Mouse (Mus musculus) heart, adult 2 months (tissue): ENCODE measurements around the gene Duox2. TPM values are rescaled to one million over a fixed set of nuclear protein-coding genes. Genes with fewer than 3 reads are reported as not detected.
A peak's percentile ranks its signal among the peaks of the same experiment; 100 is the strongest.

Experiments used
- DNase-seq, 2 experiments: peaks; one replicate each; pipeline ENCODE4 v3.0.0; 2021
- H3K27ac ChIP-seq: fragments of 200-600 bp; 2 replicates; pipeline ENCODE4 v1.8.1; 2022
- H3K27me3 ChIP-seq: fragments of 200-500 bp; 2 replicates; pipeline ENCODE4 v1.6.1; 2012; ENCODE audit warnings: mild to moderate bottlenecking, low read length, inconsistent platforms, mixed read lengths; ENCODE audit not compliant: control insufficient read depth, insufficient read depth
- H3K36me3 ChIP-seq: fragments of 200-500 bp; 2 replicates; pipeline ENCODE4 v1.6.1; 2012; ENCODE audit warnings: low read length, inconsistent platforms; ENCODE audit not compliant: control insufficient read depth, insufficient read depth
- H3K4me1 ChIP-seq: fragments of 200-500 bp; 2 replicates; pipeline ENCODE4 v1.6.1; 2011; ENCODE audit warnings: low read length; ENCODE audit not compliant: control insufficient read depth, insufficient read depth
- H3K4me3 ChIP-seq: fragments of 200-600 bp; 2 replicates; pipeline ENCODE4 v1.8.1; 2022
- H3K79me2 ChIP-seq: fragments of 200-500 bp; replicated peaks from 2 replicates; pipeline ENCODE4 v1.6.1; 2012; ENCODE audit warnings: mild to moderate bottlenecking, inconsistent platforms, low read length, moderate library complexity, mixed read lengths; ENCODE audit not compliant: control insufficient read depth, insufficient read depth
- H3K9ac ChIP-seq: fragments of 200-500 bp; 2 replicates; pipeline ENCODE4 v1.6.1; 2012; ENCODE audit warnings: low read depth, mild to moderate bottlenecking, control low read depth, inconsistent platforms, low read length, mixed read lengths
- CTCF ChIP-seq: fragments of 200-600 bp; IDR thresholded peaks from 2 replicates; pipeline ENCODE4 v1.8.1; 2022; ENCODE audit warnings: antibody characterized with exemption, mild to moderate bottlenecking, moderate library complexity
- EP300 ChIP-seq: fragments of 200-500 bp; IDR thresholded peaks from 2 replicates; pipeline ENCODE4 v1.6.1; 2011; ENCODE audit warnings: low read depth, low read length, control low read depth; ENCODE audit not compliant: insufficient read depth
- POLR2A ChIP-seq: fragments of 200-500 bp; IDR thresholded peaks from 2 replicates; pipeline ENCODE4 v1.6.1; 2011; ENCODE audit warnings: mild to moderate bottlenecking, low read depth, low read length, control low read depth; ENCODE audit not compliant: insufficient read depth
- WGBS: fragments of 180-500 bp; shearing (Covaris S2); methylation state at CpG from one replicate; pipeline ENCODE4 v1.1.7; 2018; 5-methylcytosine and 5-hydroxymethylcytosine counted together
- intact Hi-C: fragments of 180-260 bp; cut with DNase I; formaldehyde crosslinking; loops from one replicate; pipeline ENCODE4 v1.15.1; 2025
- polyA plus RNA-seq: library from polyadenylated mRNA; depleted of rRNA; stranded (reverse); fragments of >200 nt; gene quantifications from 2 replicates; pipeline ENCODE4 v1.2.3, GENCODE M21; 2012
- total RNA-seq, 2 experiments: library from RNA; stranded (reverse); gene quantifications; 2 replicates each; pipeline ENCODE4 v1.2.3; 2021

The Duox2 gene
- total and polyA plus RNA-seq, 3 experiments, result 0.57 to 0.84 (median 0.61) TPM

DNA sequence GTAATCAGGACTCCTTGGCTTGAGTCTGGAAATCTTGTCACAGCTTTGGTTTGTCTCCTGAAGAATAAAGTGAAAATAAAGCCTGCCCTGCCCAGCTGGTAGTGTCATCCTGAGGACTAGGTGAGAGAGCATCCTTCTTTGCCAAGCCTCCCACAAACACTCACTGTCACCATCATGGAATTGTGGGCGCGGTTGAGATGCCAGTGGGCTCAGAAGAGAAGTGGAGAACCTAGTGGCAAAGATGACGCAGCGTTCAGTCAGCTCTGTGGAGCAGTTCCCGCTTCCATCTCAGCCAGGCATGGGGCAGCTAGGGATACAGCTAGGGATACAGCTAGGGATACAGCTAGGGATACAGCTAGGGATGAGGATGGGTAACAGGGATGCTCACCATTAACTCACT is 42.3 kb downstream of the Duox2 start:
- no peaks in the 10 kb centered on the region; the same call in 1 of the 2 replicates for H3K36me3 ChIP-seq
- 94% methylated on average over 5 of the region's 5 CpGs for WGBS

DNA sequence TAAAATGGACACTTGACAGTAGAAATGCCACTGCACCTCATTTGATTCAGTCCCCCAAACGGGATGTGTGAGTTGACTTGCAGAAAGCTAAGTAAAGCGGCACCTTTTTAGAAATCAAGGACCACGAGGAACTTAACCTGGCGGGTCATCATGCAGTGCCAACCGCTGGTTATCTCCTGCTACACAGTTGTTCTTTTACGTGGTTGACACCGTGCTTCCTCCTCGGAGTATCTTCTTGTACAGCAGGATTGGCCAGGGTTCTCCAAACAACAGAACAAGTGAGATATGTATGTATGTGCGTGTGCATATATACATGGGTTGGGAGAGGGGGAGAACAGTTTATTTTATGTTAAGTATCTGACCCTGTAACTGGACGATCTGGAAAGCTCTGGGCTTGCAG is 50.5 kb downstream of the Duox2 start:
- Histone ChIP-seq H3K4me3 (no peak overlapping the region), H3K27ac (no peak overlapping the region), H3K4me1 (0 out of 2 replicates have a peak, but pooled peaks cover 1% of the 10 kb centered on the region), H3K27me3 (no peaks in the 10 kb centered on the region), H3K9ac (no peak overlapping the region), H3K36me3 (no peaks in the 10 kb centered on the region; the same call in 1 of the 2 replicates), H3K79me2 (no peaks in the 10 kb centered on the region)
- WGBS, result 85% methylated on average over 10 of the region's 10 CpGs
- intact Hi-C loops, result no loop called here
- TF ChIP-seq POLR2A (no peak), CTCF (no peak), EP300 (no peak)
- DNase-seq, result no peak

More for the DNA sequence above, 42.3 kb downstream of the Duox2 start:
- no peak overlapping the region for H3K4me3 ChIP-seq
- no peak for DNase-seq
- TF ChIP-seq POLR2A, result no peak
- no peak for TF ChIP-seq CTCF
- H3K79me2 ChIP-seq, result no peaks in the 10 kb centered on the region
- intact Hi-C loops, result no loop called here
- no peak overlapping the region for H3K27ac ChIP-seq
- no peaks in the 10 kb centered on the region for H3K27me3 ChIP-seq
- no peaks in the 10 kb centered on the region for H3K4me1 ChIP-seq
- H3K9ac ChIP-seq, result no peak overlapping the region

DNA sequence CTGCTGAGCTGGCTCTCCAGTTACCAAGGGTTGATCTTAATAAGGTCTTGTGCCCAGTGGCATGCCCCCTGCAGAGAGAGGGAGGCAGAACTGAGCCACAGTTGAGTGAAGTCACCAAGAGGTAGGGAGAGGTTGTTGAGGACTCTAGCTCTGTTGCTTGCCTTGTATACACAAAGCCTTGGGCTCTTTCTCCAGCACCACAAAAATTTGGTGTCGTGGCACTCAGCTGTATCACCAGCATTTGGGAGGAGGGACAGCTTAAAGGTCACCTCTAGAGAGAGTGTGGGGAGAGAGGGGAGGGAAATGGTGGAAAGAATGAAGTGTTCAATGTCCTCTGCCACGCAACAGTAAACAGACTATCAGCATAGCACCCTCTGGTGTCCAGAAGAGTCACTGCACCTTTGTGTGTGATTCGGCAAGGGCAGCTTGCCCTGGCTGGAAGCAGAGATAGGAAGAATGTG is 54.5 kb downstream of the Duox2 start:
- Histone ChIP-seq H3K4me3 (no peak overlapping the region), H3K79me2 (no peaks in the 10 kb centered on the region), H3K27me3 (no peaks in the 10 kb centered on the region), H3K27ac (no peak overlapping the region), H3K36me3 (no peaks in the 10 kb centered on the region), H3K9ac (no peak overlapping the region), H3K4me1 (0 out of 2 replicates have a peak, but pooled peaks cover 1% of the 10 kb centered on the region)
- DNase-seq, result peak; percentile 73 to 77
- intact Hi-C loops, result loop anchor here (1.0 to 5.0 kb wide), 3 partner anchors 49 to 173 kb away; no protein-coding TSS in a partner anchor
- TF ChIP-seq POLR2A (no peak), EP300 (0 out of 2 replicates have a peak, but pooled peaks have one; percentile 73), CTCF (peak; percentile 98)
- 0% methylated on average over 3 of the region's 3 CpGs for WGBS

DNA sequence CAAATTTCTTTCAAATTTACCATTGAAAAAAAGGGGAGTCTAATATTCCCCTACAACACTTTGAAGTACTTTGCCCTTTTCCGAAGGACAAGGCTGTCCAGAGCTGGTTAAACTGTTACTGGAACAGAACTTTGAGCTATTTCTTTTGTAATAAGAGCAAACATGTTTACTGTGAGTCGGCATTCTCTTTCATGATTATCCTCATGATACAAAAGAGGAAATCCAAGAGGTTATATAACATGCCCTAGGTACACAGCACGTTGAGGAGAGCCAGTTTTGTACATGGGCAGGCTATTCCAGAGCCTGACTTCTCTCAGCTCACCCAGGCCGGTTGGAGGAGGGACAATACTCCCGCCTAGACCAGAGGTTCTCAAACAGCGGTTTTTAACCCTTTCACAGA is 56.3 kb downstream of the Duox2 start:
- Histone ChIP-seq H3K4me3 (no peak overlapping the region), H3K36me3 (no peaks in the 10 kb centered on the region; the same call in 1 of the 2 replicates), H3K4me1 (0 out of 2 replicates have a peak, but pooled peaks cover 1% of the 10 kb centered on the region), H3K27ac (no peak overlapping the region), H3K9ac (no peak overlapping the region), H3K27me3 (no peaks in the 10 kb centered on the region), H3K79me2 (no peaks in the 10 kb centered on the region)
- no peak for DNase-seq
- TF ChIP-seq CTCF, result no peak
- no peak for TF ChIP-seq EP300
- TF ChIP-seq POLR2A, result no peak
- intact Hi-C loops, result loop anchor here (5.0 kb wide), 1 partner anchor 135 kb away; no protein-coding TSS in a partner anchor
- 43% methylated on average over 6 of the region's 6 CpGs for WGBS

DNA sequence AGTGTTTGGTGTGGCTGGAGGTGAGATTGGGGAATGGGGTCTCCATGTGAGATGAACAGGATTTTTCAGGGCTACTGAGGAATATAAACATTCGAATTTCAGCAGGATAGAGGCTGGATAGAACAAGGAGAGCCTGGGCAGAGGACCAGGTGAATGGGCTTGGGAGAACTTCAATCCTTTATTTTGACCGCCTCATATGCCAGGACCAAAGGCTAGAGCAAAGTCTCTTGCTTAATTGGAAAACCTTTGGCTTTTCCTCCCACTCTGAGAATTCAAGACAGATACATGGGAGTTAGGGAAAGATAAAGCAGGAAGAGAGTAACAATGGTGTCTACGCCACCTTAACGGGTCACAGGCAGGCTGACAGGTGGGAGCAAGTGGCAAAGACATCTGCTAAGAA is 57.0 kb downstream of the Duox2 start:
- no peaks in the 10 kb centered on the region; the same call in 1 of the 2 replicates for H3K36me3 ChIP-seq
- 83% methylated on average over 4 of the region's 4 CpGs for WGBS
- no peaks in the 10 kb centered on the region for H3K27me3 ChIP-seq
- DNase-seq, result no peak
- intact Hi-C loops, result loop anchor here (5.0 kb wide), 1 partner anchor 136 kb away; no protein-coding TSS in a partner anchor
- no peak for TF ChIP-seq CTCF
- TF ChIP-seq EP300, result no peak
- TF ChIP-seq POLR2A, result no peak
- no peak overlapping the region for H3K4me3 ChIP-seq
- no peaks in the 10 kb centered on the region for H3K79me2 ChIP-seq
- no peak overlapping the region for H3K27ac ChIP-seq
- 0 out of 2 replicates have a peak, but pooled peaks cover 1% of the 10 kb centered on the region for H3K4me1 ChIP-seq
- no peak overlapping the region for H3K9ac ChIP-seq

DNA sequence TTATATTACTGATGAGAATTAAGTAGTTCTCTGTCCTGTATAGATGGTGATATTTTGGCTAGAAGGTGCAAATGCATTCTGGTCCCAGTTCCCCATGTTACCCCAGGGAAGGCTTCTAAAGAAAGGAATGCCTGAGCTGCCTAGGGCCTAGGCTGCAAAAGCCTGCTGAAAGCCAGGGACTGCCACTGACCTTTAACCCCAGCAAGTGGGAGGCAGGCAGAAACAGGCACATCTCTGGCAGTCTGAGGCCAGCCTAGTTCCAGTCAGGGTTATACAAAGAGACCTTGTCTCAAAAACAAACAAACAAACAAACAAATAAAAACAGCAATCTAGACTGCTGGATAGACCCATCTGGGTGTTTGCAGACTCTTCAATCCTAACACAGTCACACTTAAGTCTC is 57.5 kb downstream of the Duox2 start:
- no peak overlapping the region for H3K4me3 ChIP-seq
- intact Hi-C loops, result loop anchor here (5.0 kb wide), 1 partner anchor 137 kb away; no protein-coding TSS in a partner anchor
- H3K9ac ChIP-seq, result no peak overlapping the region
- H3K27ac ChIP-seq, result no peak overlapping the region
- H3K36me3 ChIP-seq, result no peaks in the 10 kb centered on the region; the same call in 1 of the 2 replicates
- no peak for DNase-seq
- no peak for TF ChIP-seq POLR2A
- TF ChIP-seq CTCF, result no peak
- no peak for TF ChIP-seq EP300
- 0 out of 2 replicates have a peak, but pooled peaks cover 1% of the 10 kb centered on the region for H3K4me1 ChIP-seq
- H3K79me2 ChIP-seq, result no peaks in the 10 kb centered on the region
- no peaks in the 10 kb centered on the region for H3K27me3 ChIP-seq
